Mouse (Mus musculus) MEL (cell line): ENCODE data around the gene Txnip.

Source experiments
- CTCF ChIP-seq, 3 experiments: IDR thresholded peaks in 2 of 3; conservative IDR thresholded peaks in 1 of 3; 2 replicates each; pipeline ENCODE4 v1.5.1; 2011 to 2012; ENCODE audit warnings: low read length in 3 of 3, low read depth in 2 of 3, mild to moderate bottlenecking in 2 of 3, improper control_type of control experiment in 1 of 3, inconsistent platforms in 1 of 3, mixed read lengths in 1 of 3, moderate library complexity in 1 of 3; ENCODE audit not compliant: control insufficient read depth in 1 of 3, insufficient read depth in 1 of 3, poor library complexity in 1 of 3, severe bottlenecking in 1 of 3
- E2F4 ChIP-seq: IDR thresholded peaks from 2 replicates; pipeline ENCODE4 v1.6.1; 2011; ENCODE audit warnings: low read depth, low read length, improper control_type of control experiment, borderline replicate concordance
- EP300 ChIP-seq, 2 experiments: IDR thresholded peaks; 2 replicates each; pipeline ENCODE4 v1.6.1; 2011; ENCODE audit warnings: improper control_type of control experiment in 2 of 2, low read length in 2 of 2, low read depth in 1 of 2, mild to moderate bottlenecking in 1 of 2
- JUND ChIP-seq: IDR thresholded peaks from 2 replicates; pipeline ENCODE4 v1.6.1; 2011; ENCODE audit warnings: low read depth, mild to moderate bottlenecking, improper control_type of control experiment, low read length
- MAFK ChIP-seq: IDR thresholded peaks from 2 replicates; pipeline ENCODE4 v1.6.1; 2011; ENCODE audit warnings: low read depth, mild to moderate bottlenecking, low read length, improper control_type of control experiment, borderline replicate concordance
- MYC ChIP-seq: IDR thresholded peaks from 2 replicates; pipeline ENCODE4 v1.6.1; 2011; ENCODE audit warnings: low read depth, mild to moderate bottlenecking, low read length, improper control_type of control experiment, moderate library complexity
- TBP ChIP-seq: IDR thresholded peaks from 2 replicates; pipeline ENCODE4 v1.8.0; 2011; ENCODE audit warnings: low read depth, low read length, improper control_type of control experiment
- UBTF ChIP-seq: IDR thresholded peaks from 2 replicates; pipeline ENCODE4 v1.6.1; 2012; ENCODE audit warnings: low read depth, mild to moderate bottlenecking, inconsistent platforms, low read length, improper control_type of control experiment, moderate library complexity, borderline replicate concordance; ENCODE audit not compliant: insufficient read depth

GRCm38 (mm10) chr3:96578561-96579238 is 20.9 kb downstream of the Txnip start:
- no peak for TF ChIP-seq UBTF
- no peak for TF ChIP-seq JUND
- TF ChIP-seq TBP, result no peak
- no peak for TF ChIP-seq MAFK
- TF ChIP-seq MYC, result no peak
- TF ChIP-seq E2F4, result no peak
- no peak for TF ChIP-seq EP300 (IDR thresholded peaks at IDR 0.05; ENCODE audit: low read depth in 1 of 2, low read length in 2 of 2)
- no peak for TF ChIP-seq CTCF (IDR thresholded peaks at IDR 0.05 in 2 of 3, conservative IDR thresholded peaks at IDR 0.05 in 1 of 3; ENCODE audit: control insufficient read depth in 1 of 3, insufficient read depth in 1 of 3, low read depth in 2 of 3, low read length in 3 of 3, poor library complexity in 1 of 3, severe bottlenecking in 1 of 3)
